Mouse (Mus musculus): ENCODE measurements around the gene Ncapd2.
"Not testable (repeated sequence)": the region's sequence is repeated elsewhere in the genome, so short reads cannot be mapped to it uniquely, and the experiment has no call there.

Ncapd2 gene

GRCm38 (mm10) chr6:125166051-125166751 is 25.3 kb downstream of the Ncapd2 start, which contains the start of gene Gapdh:
Gene Gapdh, minus strand, starts transcription at chr6:125166467.
- peak in 1 of 2 experiments; percentile 61 for DNase-seq (ENCODE audit: low spot score in 2 of 2)

- peak; percentile 86 to 95 for DNase-seq (ENCODE audit: low spot score in 2 of 2)
Observed at GRCm38 (mm10) chr6:125165328-125165891, 26.1 kb downstream of the Ncapd2 start.

GRCm38 (mm10) chr6:125164672-125165327 is 26.7 kb downstream of the Ncapd2 start:
- peak; percentile 65 to 72 for DNase-seq (ENCODE audit: low spot score in 2 of 2)

- no peak for DNase-seq (ENCODE audit: low spot score in 2 of 2)
Observed at GRCm38 (mm10) chr6:125163801-125164657, 27.5 kb downstream of the Ncapd2 start.

- not testable (repeated sequence) for DNase-seq (ENCODE audit: low spot score in 2 of 2)
Observed at GRCm38 (mm10) chr6:125162615-125163305, 28.7 kb downstream of the Ncapd2 start.

GRCm38 (mm10) chr6:125161971-125162370 is 29.5 kb downstream of the Ncapd2 start:
- DNase-seq (ENCODE audit: low spot score in 2 of 2): peak; percentile 60 to 85

- no peak for DNase-seq (ENCODE audit: low spot score in 2 of 2)
Observed at GRCm38 (mm10) chr6:125160854-125161760, 30.4 kb downstream of the Ncapd2 start.

- no peak for DNase-seq (ENCODE audit: low spot score in 2 of 2)
Observed at GRCm38 (mm10) chr6:125160558-125160853, 31.0 kb downstream of the Ncapd2 start.

- DNase-seq (ENCODE audit: low spot score in 2 of 2): no peak
Observed at GRCm38 (mm10) chr6:125159773-125160557, 31.5 kb downstream of the Ncapd2 start.

GRCm38 (mm10) chr6:125158944-125159492 is 32.5 kb downstream of the Ncapd2 start:
- no peak for DNase-seq (ENCODE audit: low spot score in 2 of 2)

GRCm38 (mm10) chr6:125156903-125157614 is 34.4 kb downstream of the Ncapd2 start:
- no peak for DNase-seq (ENCODE audit: low spot score in 2 of 2)

- no peak for DNase-seq (ENCODE audit: low spot score in 2 of 2)
Observed at GRCm38 (mm10) chr6:125156491-125156890, 35.0 kb downstream of the Ncapd2 start.

- no peak for DNase-seq (ENCODE audit: low spot score in 2 of 2)
Observed at GRCm38 (mm10) chr6:125155262-125155661, 36.2 kb downstream of the Ncapd2 start.

GRCm38 (mm10) chr6:125154550-125154949 is 37.0 kb downstream of the Ncapd2 start:
- no peak for DNase-seq (ENCODE audit: low spot score in 2 of 2)

- no peak for DNase-seq (ENCODE audit: low spot score in 2 of 2)
Observed at GRCm38 (mm10) chr6:125153682-125154081, 37.8 kb downstream of the Ncapd2 start.

- DNase-seq (ENCODE audit: low spot score in 2 of 2): no peak
Observed at GRCm38 (mm10) chr6:125153018-125153389, 38.5 kb downstream of the Ncapd2 start.

GRCm38 (mm10) chr6:125152212-125153017 is 39.1 kb downstream of the Ncapd2 start:
- no peak for DNase-seq (ENCODE audit: low spot score in 2 of 2)

GRCm38 (mm10) chr6:125149569-125149950 is 41.9 kb downstream of the Ncapd2 start:
- no peak for DNase-seq (ENCODE audit: low spot score in 2 of 2)
